Mouse (Mus musculus) hindbrain, embryonic 16.5 days (tissue): ENCODE results near the gene Pip5kl1. TPM values are rescaled to one million over a fixed set of nuclear protein-coding genes. Genes with fewer than 3 reads are reported as not detected.

Experiments
- ATAC-seq: fragments of 200-750 bp; cut with Nextera tagmentation; 2 replicates; pipeline ENCODE4 v1.8.0; 2017; ENCODE audit warnings: moderate TSS enrichment, moderate library complexity
- H3K27ac ChIP-seq: fragments of 300-500 bp; sonication (generic); 2 replicates; pipeline ENCODE4 v1.5.1; 2014; ENCODE audit warnings: low read depth, mild to moderate bottlenecking, control low read depth, low read length, moderate library complexity
- H3K27me3 ChIP-seq: fragments of 300-500 bp; sonication (generic); replicated peaks from 2 replicates; pipeline ENCODE4 v1.6.1; 2014; ENCODE audit warnings: low read length; ENCODE audit not compliant: control insufficient read depth, insufficient read depth
- H3K36me3 ChIP-seq: fragments of 300-500 bp; sonication (generic); 2 replicates; pipeline ENCODE4 v1.6.1; 2014; ENCODE audit warnings: mild to moderate bottlenecking, low read length, moderate library complexity, mixed read lengths; ENCODE audit not compliant: control insufficient read depth, insufficient read depth
- H3K4me1 ChIP-seq: fragments of 300-500 bp; sonication (generic); 2 replicates; pipeline ENCODE4 v1.6.1; 2014; ENCODE audit warnings: low read depth, low read length; ENCODE audit not compliant: control insufficient read depth, insufficient read depth
- H3K4me2 ChIP-seq: fragments of 300-500 bp; sonication (generic); 2 replicates; pipeline ENCODE4 v1.6.1; 2014; ENCODE audit warnings: mild to moderate bottlenecking, low read length, control low read depth, moderate library complexity
- H3K4me3 ChIP-seq: fragments of 300-500 bp; sonication (generic); 2 replicates; pipeline ENCODE4 v1.5.1; 2014; ENCODE audit warnings: mild to moderate bottlenecking, low read length, control low read depth, moderate library complexity
- H3K9ac ChIP-seq: fragments of 300-500 bp; sonication (generic); 2 replicates; pipeline ENCODE4 v1.6.1; 2014; ENCODE audit warnings: low read depth, mild to moderate bottlenecking, control low read depth, low read length, moderate library complexity
- H3K9me3 ChIP-seq: fragments of 300-500 bp; sonication (generic); 2 replicates; pipeline ENCODE4 v1.6.1; 2014; ENCODE audit warnings: mild to moderate bottlenecking, low read length, moderate library complexity; ENCODE audit not compliant: control insufficient read depth
- WGBS: fragments of 180-500 bp; shearing (Covaris S2); extraction: QIAGEN DNeasy Blood & Tissue Kit; methylation state at CpG from one replicate; pipeline ENCODE4 v1.1.7; 2014; 5-methylcytosine and 5-hydroxymethylcytosine counted together
- polyA plus RNA-seq: library from polyadenylated mRNA; unstranded; fragments of >200 nt; fragmentation: Nextera tagmentation; extraction: Ambion mirVana; gene quantifications from 2 replicates; pipeline ENCODE4 v1.2.1, GENCODE M21; 2015

Pip5kl1 gene
- polyA plus RNA-seq, 1 experiment from 2014 or later: 20.4 TPM

- no peaks in the 10 kb centered on the region for H3K36me3 ChIP-seq
- no peaks in the 10 kb centered on the region for H3K9me3 ChIP-seq
- H3K9ac ChIP-seq: no peak overlapping the region
- no peak overlapping the region for H3K27ac ChIP-seq
- 84% methylated on average over 1 of the region's 1 CpGs for WGBS
- H3K27me3 ChIP-seq: no peaks in the 10 kb centered on the region
- no peak overlapping the region for H3K4me3 ChIP-seq
- no peak overlapping the region for H3K4me2 ChIP-seq
- H3K4me1 ChIP-seq: peaks cover 11% of the 10 kb centered on the region; the same call in 1 of the 2 replicates
- no peak for ATAC-seq
Measured at GRCm38 (mm10) chr2:32546951-32547350, 27.6 kb upstream of the Pip5kl1 start.

- Histone ChIP-seq H3K9me3 (no peaks in the 10 kb centered on the region), H3K27me3 (no peaks in the 10 kb centered on the region), H3K4me2 (no peak overlapping the region), H3K27ac (no peak overlapping the region), H3K9ac (no peak overlapping the region), H3K4me1 (peaks cover 11% of the 10 kb centered on the region; the same call in 1 of the 2 replicates), H3K4me3 (no peak overlapping the region), H3K36me3 (no peaks in the 10 kb centered on the region)
- ATAC-seq: no peak
- WGBS: 91% methylated on average over 5 of the region's 5 CpGs
Measured at GRCm38 (mm10) chr2:32547380-32547779, 27.2 kb upstream of the Pip5kl1 start.

- H3K9me3 ChIP-seq: no peaks in the 10 kb centered on the region
- no peak overlapping the region for H3K4me3 ChIP-seq
- 90% methylated on average over 7 of the region's 7 CpGs for WGBS
- no peak overlapping the region for H3K27ac ChIP-seq
- H3K4me1 ChIP-seq: peaks cover 5% of the 10 kb centered on the region; the same call in 1 of the 2 replicates
- no peak for ATAC-seq
- H3K36me3 ChIP-seq: no peaks in the 10 kb centered on the region
- no peaks in the 10 kb centered on the region for H3K27me3 ChIP-seq
- H3K4me2 ChIP-seq: no peak overlapping the region
- no peak overlapping the region for H3K9ac ChIP-seq
Measured at GRCm38 (mm10) chr2:32547964-32548739, 26.4 kb upstream of the Pip5kl1 start.

GRCm38 (mm10) chr2:32549171-32549570 lies 25.4 kb upstream of the Pip5kl1 start:
- WGBS: 89% methylated on average over 9 of the region's 9 CpGs
- Histone ChIP-seq H3K27me3 (no peaks in the 10 kb centered on the region), H3K36me3 (no peaks in the 10 kb centered on the region), H3K4me2 (no peak overlapping the region), H3K9me3 (no peaks in the 10 kb centered on the region), H3K4me3 (no peak overlapping the region), H3K9ac (no peak overlapping the region), H3K27ac (no peak overlapping the region), H3K4me1 (peaks cover 5% of the 10 kb centered on the region; the same call in 1 of the 2 replicates)
- ATAC-seq: no peak

GRCm38 (mm10) chr2:32549764-32550163 lies 24.8 kb upstream of the Pip5kl1 start:
- Histone ChIP-seq H3K27ac (no peak overlapping the region), H3K4me2 (no peak overlapping the region), H3K27me3 (no peaks in the 10 kb centered on the region), H3K36me3 (no peaks in the 10 kb centered on the region), H3K9me3 (no peaks in the 10 kb centered on the region), H3K4me1 (peaks cover 5% of the 10 kb centered on the region; the same call in 1 of the 2 replicates), H3K4me3 (no peak overlapping the region), H3K9ac (no peak overlapping the region)
- no peak for ATAC-seq
- WGBS: 56% methylated on average over 6 of the region's 6 CpGs

- Histone ChIP-seq H3K9ac (no peak overlapping the region), H3K27ac (no peak overlapping the region), H3K4me3 (no peak overlapping the region), H3K27me3 (no peaks in the 10 kb centered on the region), H3K36me3 (no peaks in the 10 kb centered on the region), H3K9me3 (no peaks in the 10 kb centered on the region), H3K4me1 (peaks cover 6% of the 10 kb centered on the region; the same call in 1 of the 2 replicates), H3K4me2 (no peak overlapping the region)
- no peak for ATAC-seq
- WGBS: 88% methylated on average over 5 of the region's 5 CpGs
Measured at GRCm38 (mm10) chr2:32551236-32551635, 23.4 kb upstream of the Pip5kl1 start.

- no peak overlapping the region for H3K9ac ChIP-seq
- no peak overlapping the region for H3K4me3 ChIP-seq
- 74% methylated on average over 7 of the region's 7 CpGs for WGBS
- no peak overlapping the region for H3K4me2 ChIP-seq
- no peaks in the 10 kb centered on the region for H3K27me3 ChIP-seq
- ATAC-seq: no peak
- peaks cover 17% of the 10 kb centered on the region for H3K4me1 ChIP-seq
- H3K9me3 ChIP-seq: no peaks in the 10 kb centered on the region
- no peaks in the 10 kb centered on the region for H3K36me3 ChIP-seq
- H3K27ac ChIP-seq: no peak overlapping the region
Measured at GRCm38 (mm10) chr2:32553592-32554148, 20.9 kb upstream of the Pip5kl1 start.

- no peaks in the 10 kb centered on the region for H3K36me3 ChIP-seq
- no peak overlapping the region for H3K27ac ChIP-seq
- WGBS: 28% methylated on average over 4 of the region's 4 CpGs
- no peak overlapping the region for H3K4me2 ChIP-seq
- no peaks in the 10 kb centered on the region for H3K9me3 ChIP-seq
- no peak overlapping the region for H3K4me3 ChIP-seq
- ATAC-seq: no peak
- peaks cover 12% of the 10 kb centered on the region for H3K4me1 ChIP-seq
- no peaks in the 10 kb centered on the region for H3K27me3 ChIP-seq
- H3K9ac ChIP-seq: no peak overlapping the region
Measured at GRCm38 (mm10) chr2:32555484-32555883, 19.1 kb upstream of the Pip5kl1 start.

- WGBS: 70% methylated on average over 7 of the region's 7 CpGs
- no peaks in the 10 kb centered on the region for H3K9me3 ChIP-seq
- no peak overlapping the region for H3K4me2 ChIP-seq
- H3K27ac ChIP-seq: no peak overlapping the region
- H3K27me3 ChIP-seq: no peaks in the 10 kb centered on the region
- no peaks in the 10 kb centered on the region for H3K36me3 ChIP-seq
- peaks cover 12% of the 10 kb centered on the region for H3K4me1 ChIP-seq
- no peak for ATAC-seq
- no peak overlapping the region for H3K4me3 ChIP-seq
- H3K9ac ChIP-seq: 0 out of 2 replicates have a peak overlapping the region, but pooled peaks have one; percentile 13
Measured at GRCm38 (mm10) chr2:32556019-32556418, 18.6 kb upstream of the Pip5kl1 start.
